Mouse (Mus musculus) mouse embryonic stem cell (cell line): Measurements from ENCODE around the gene Foxl1.

Experiments used
- in situ Hi-C, 2 experiments: fragments of 300-500 bp; cut with MboI; formaldehyde crosslinking; loops; 1 replicate in 1 of 2; 3 replicates in 1 of 2; pipeline ENCODE4 v1.14.3; 2019 to 2020; ENCODE audit warnings: low sequenced_read_pairs in 2 of 2, low pct_unique_long_range_greater_than_20kb in 1 of 2, mixed read lengths in 1 of 2; ENCODE audit not compliant: unreplicated experiment in 1 of 2

Foxl1 gene

DNA sequence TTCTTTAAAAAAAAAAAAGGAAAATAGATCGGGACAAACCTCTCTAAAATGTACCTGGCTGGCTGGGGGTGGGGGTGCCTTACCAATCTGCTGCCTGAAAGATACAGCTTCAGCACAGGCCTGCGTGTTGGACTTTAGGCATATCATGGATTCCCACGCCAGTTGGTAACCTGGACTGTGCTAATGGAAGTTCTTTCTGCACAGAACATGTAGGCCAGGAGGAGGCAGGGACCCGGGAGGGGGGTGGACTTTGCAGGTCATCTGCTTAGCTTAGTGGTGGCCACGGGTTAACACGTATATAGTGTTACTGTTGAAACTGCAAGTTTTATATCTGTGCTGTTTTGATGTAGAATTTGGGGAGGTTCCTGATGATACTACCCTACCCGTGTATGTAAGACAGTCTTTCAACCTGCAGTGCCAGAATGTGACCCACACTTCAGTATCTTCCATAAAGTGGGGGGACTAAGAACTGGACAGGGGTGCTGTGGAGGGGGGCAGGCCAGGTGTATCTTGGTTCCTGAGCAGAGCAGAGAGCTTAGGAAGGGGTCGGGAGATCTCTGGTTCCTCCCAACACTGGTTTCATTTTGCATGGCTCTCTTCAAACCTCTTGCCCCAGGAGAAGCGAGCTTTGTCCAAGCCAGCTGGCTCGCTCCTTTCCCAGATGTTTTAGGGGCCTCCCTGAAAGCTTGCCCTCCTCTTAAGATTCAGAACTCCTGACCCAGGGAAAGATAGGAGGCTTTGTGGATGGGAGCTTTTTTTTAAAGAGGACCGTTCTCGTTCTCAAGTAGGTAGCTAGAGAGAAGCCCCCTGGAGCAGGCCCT is 7.9 kb upstream of the Foxl1 start:
- in situ Hi-C loops = loop anchor here in 1 of 2 experiments (5.0 to 10.0 kb wide), 2 partner anchors 38 to 405 kb away; partner anchors contain the start of gene Foxf1

DNA sequence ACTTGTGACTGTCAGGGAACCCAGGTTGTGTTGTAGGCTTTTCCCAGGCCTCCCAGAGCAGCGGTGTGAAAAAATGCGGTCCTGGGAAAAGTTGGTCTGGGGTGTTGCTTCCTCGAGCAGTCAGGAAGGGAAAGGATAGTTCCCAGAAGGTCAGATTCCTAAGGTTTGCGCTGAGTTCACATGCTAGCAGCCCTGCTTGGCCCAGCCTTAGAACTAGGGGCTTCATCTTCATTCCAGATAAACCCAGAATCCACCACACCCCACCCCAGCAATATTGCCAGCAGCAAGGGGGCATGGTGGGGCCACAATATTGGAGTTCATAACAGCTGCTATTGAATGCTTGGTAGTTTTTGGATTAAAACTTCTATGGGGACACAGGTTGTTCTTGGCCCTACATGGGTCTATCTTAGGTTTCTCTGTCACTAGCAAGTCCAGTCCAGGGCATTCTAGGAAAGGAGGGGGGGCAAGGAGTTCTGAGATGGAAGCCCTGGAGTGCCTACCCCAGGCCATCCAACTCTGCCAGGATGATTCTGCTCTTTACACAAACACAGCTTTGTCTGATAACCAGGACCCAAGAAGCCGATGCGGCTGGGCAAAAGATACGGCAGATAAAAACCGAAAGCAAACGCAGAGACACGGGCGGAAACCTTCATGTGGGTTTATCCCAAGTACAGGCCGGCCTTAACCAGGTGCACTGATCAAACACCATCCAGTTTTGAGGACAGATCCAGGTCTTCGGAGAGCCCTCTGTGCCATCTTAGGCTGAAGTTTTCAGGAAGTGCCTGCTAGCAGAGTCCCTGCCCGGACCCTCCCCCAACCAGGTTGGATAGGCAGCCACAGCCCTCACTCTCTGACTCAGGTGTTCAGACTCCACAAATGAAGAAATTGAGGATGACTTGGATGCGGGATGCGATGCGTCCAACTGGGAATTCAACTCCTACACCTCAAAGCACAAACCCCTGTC is 7.0 kb upstream of the Foxl1 start:
- in situ Hi-C loops = no loop called here

DNA sequence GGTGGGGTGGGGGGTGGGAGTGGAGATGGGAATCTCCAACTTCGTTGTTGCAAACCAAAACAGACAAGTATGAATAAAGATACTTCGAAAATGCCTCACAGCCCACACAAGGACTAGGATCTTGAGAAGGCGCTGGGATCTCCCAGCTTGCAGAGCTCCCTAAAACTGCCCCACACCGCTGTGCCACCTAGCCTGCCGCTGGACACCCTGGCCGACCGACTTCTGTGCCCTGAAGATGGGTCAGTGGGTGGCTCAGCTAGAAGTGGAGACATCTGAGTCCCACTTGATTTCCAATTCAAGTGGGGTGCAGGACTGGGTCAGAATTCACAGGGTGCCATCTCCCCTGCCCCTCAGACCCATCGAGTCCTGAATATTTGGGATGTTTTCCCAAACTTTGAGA is 6.0 kb upstream of the Foxl1 start:
- in situ Hi-C loops = no loop called here

DNA sequence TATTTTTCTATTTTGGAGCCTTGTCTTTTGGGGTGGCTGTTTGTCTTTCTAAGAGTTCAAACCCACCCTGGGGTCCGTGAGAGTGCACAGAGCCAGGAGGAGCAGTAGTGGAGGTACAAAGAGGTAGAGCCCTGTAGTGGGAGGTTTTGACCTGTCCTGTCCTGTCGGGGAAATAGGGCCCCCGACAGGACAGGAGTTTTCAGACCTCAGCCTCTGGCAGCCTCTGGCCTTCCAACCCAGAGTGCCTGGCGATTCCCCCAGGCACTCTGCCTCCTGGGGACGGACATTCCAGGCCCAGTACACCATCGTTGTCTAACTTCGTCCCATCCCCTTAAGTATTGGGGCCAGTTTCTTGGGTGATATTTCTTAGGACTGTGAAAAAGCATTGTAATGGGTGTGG is 5.4 kb upstream of the Foxl1 start:
- in situ Hi-C loops = no loop called here

DNA sequence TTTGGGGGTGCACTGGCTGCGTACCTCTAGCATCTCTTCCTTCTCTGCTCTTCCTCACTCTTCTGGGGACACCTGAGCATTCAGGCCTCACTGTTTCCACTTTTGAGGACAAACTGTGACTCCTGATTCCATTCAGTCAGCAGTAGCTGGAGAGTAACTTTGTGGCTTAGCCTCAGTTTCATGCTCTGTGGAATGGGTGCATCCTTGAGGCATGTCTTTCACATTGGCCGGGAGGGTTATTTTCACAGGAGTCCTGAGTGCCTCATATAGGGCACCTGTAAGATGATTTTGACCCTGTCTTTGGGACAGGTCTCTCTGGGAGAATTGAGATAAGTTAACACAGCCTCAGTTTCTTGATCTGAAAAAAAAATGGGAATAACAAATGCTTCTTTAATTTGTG is 4.6 kb upstream of the Foxl1 start:
- in situ Hi-C loops = no loop called here

DNA sequence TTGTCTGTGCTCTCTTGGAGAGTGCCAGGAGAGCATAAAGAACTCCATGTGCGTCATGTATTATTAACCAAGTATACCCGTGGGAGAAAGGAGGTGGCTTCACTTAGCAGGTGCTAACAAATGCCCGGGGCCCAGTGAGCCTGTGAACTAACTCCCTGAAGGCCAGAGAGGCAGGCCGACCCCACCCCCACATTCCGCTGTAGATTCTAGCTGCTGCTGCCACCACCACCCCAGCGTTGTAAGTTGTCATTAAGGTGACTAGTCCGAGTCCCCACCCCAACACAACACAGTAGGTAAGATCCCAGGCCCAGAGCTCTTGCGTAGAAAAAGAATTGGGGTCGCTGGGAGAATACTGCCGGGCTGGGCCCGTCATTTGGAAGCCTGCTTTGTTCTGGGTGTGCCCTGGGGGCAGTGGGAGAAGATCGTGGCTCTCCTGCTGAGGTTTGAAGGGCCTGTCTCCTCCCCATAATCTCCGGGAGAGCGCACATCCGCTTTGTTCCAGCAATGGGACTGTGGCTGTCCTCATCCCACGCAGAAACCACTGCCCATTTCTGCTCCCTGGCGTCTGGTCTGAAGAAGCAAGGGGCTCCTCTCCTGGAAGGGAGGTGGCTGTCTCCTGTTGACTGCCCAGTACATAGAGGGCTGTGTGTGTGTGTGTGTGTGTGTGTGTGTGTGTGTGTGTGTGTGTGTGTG is 3.0 kb upstream of the Foxl1 start:
- in situ Hi-C loops = loop anchor here in 1 of 2 experiments (25.0 kb wide), 1 partner anchor 613 kb away; the partner anchor contains the start of gene Jph3

DNA sequence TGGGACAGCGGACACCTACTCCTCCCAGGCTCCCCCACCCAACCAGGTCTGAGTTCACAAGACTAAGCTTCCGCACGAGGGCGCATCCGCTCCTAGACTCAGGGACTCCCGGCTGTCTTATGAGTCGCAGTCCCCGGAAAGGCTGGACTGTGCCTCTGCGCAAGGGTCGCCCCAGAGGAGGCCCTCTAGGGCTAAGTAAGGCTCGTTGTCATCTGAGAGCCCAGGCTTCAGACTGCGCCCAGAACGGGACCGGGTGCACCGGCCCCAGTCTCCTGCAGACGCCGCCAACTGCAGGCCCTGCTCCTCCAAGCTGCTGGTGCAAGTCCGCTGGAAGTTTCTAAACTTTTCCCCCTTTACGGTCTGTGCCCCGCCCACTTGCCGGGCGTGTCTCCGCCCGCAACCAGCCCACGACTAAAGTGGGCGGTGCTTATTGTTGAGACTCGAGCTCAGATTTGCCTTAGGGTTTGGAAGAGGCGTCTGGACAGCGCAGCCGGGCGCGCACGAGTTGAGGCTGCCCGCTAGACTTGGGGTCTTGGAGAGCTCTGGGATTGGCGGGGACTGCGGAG is 2.3 kb upstream of the Foxl1 start:
- in situ Hi-C loops = loop anchor here in 1 of 2 experiments (25.0 kb wide), 1 partner anchor 612 kb away; the partner anchor contains the start of gene Jph3

DNA sequence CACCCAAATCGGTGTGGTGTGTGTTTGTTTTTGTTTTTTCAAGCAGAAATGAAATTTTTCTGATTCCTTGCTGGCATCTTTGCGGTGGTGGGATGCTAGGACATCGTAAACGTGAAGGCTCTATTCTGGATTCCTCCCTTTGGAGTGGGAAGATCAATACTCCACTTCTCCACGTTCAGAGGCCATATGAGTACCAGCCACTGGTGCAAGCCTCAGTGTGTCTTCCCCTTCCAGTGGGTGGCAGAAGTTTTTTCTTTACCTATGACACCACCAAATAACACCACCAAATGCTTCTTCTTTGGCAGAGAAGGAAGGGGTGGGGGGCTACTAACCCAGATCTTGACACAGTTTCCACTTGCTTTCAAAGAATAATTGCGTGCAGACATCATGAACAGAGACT is 1.5 kb upstream of the Foxl1 start:
- in situ Hi-C loops = loop anchor here in 1 of 2 experiments (25.0 kb wide), 1 partner anchor 611 kb away; the partner anchor contains the start of gene Jph3

DNA sequence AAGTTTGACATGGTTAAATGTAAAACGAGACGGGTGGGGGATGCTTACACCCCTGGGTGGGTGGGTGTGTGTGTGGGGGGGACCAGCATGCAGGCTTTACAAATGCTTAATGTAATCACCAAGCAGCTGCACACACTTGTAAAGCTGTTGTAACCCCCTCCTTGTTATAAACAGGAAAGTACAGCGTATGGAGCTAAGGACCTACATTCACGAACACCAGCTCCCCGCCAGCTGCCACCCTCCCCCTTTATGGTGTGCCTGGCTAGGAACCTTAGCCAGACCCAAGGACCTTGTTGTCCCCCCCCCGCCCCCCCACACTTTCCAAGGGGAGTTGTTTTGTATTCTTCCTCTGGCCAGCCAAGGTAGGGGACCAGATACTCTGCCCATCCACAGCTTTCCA is 1.0 kb upstream of the Foxl1 start:
- in situ Hi-C loops = loop anchor here in 1 of 2 experiments (25.0 kb wide), 1 partner anchor 611 kb away; the partner anchor contains the start of gene Jph3

DNA sequence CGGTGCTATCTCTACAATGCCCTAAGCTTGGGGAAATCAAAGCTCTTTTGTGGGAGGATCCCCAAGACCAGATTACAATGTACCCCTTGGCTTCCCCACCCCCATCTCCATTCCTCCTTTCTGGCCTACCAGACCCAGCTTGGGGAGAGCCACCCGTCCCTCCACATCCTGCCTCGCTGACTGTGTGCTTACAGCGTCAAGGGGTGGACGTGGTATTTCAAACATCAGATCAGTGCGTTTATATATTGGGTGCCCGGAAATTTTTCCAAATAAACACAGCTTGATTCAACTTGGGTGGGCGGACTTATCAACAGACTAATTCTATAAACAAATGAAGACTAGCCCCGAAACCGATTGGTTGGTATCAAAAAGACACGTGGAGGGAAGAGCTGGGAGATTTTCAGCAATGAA is 444 bp upstream of the Foxl1 start:
- in situ Hi-C loops = loop anchor here in 1 of 2 experiments (25.0 kb wide), 1 partner anchor 610 kb away; the partner anchor contains the start of gene Jph3

DNA sequence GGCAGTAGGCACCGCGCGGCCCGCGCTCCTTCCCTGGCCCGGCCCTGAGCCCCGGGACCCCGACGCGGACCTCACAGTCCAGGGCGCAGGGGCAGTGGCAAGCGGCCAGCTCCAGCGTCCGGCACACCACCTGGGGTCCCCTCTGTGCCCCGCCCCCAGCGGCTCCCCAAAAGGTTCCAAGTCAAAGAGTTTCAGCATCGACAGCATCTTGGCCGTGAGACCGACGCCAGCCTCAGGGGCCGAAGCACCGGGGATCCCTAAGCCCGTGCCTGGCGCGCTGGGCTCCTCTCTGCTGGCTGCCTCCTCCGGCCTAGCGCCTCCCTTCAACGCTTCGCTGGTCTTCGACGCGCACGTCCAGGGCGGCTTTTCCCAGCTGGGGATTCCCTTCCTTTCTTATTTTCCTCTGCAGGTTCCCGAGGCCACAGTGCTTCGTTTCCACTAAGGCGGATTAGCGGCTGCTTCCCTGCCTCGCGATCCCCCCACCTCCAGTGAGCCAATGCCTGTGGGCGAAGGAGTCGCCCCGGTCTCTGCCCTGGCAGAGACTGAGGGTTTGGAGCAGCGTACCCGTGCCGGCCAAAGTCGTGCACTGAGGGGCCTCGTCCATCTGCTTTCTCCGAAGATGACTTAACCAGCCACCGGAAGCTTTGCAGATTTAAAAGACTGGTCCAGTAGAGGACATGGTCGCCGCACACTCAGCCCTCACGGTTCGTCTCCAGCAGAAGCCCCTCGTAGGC is 958 bp downstream of the Foxl1 start:
- in situ Hi-C loops = loop anchor here in 1 of 2 experiments (25.0 kb wide), 1 partner anchor 609 kb away; the partner anchor contains the start of gene Jph3

DNA sequence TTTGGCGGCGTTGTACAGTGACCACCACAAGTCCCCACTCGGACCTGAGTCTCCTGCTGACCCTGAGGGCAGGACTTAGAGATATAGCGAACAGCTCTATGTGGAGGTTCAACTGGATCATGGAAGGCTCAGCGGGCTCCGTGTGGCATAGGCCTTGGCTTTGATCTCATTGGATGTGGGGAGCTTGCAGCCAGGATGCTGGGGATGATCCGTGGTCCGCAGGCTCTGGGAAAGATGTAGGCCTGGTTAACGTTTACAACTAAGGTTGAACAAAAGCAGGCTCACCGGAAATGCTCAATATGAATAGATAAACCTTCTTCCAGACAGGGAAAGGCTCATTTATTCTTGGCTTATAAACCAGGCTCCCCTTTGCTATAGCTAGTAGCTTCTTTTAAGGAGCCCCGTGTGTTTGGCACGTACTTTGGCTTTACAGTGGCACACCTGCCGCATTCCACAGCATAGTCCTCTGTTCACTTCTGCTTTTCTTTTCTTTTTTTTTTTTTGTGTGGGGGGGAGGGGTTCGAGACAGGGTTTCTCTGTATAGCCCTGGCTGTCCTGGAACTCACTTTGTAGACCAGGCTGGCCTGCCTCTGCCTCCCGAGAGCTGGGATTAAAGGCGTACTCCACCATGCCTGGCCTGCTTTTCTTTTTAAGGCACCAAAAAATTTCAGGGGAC is 1.7 kb downstream of the Foxl1 start:
- in situ Hi-C loops = loop anchor here in 1 of 2 experiments (25.0 kb wide), 1 partner anchor 608 kb away; the partner anchor contains the start of gene Jph3

DNA sequence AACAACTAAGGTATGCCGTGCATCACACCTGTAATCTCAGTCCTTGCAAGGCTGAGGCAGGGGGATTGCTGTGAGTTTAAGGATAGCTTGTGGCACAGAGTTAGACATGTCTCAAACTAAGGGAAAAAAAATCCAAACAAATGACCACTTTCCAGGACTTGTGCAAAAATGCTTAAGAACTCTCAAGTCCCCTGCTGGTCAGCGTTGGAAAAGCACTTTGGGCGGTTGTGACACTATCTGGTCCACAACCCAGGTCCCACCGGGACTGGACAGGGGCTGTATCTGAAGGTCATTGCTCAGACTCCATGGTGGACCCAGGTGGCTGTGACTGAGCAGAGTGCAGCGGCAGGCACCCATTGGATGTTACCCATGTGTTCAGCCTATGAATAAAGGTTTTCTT is 2.8 kb downstream of the Foxl1 start:
- in situ Hi-C loops = loop anchor here in 1 of 2 experiments (25.0 kb wide), 1 partner anchor 607 kb away; the partner anchor contains the start of gene Jph3

DNA sequence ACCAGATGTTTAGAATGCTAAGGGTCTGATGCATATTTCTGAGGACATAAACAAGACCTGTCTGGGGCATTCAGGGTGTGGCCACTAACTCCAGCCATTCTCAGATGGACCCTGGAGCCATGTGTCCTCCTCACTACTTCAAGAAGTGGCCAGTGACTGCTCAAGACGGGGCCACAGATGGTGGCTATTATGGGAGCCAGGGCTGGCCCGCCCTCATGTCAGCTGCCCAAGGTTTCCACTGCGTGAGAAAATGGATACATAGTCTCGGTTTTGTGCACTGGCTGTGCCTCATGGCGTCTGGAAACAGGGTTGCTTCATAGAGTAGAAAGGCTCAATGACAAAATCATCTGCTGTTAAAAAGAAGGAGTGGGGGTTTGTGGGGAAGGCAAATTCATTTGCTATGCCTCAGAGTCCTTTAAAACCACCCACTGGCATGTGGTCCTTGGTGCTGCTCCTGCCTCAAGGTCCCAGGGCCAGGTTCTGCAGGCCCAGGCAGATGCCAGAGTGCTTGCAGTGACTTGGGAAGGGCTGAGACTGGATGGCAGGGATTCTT is 5.3 kb downstream of the Foxl1 start:
- in situ Hi-C loops = loop anchor here in 1 of 2 experiments (25.0 kb wide), 1 partner anchor 604 kb away; the partner anchor contains the start of gene Jph3

DNA sequence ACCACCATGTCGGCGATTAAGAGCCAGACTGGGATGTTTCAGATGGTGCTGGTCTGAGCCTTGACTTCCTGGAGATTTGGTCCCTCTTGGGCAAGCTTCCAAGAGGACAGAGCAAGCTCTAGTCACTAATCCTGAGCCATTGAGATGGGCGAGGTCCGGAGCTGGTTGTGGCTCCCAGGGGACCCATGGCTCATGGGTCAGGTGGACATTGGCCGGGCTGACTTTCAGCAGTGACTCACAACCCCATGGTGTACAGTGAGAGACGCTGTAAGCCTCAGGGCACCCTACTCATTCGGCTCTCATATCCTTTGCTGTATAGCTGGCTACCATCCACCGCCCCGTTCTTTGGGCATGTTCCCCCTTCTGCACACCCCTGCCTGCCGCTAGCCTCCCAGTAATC is 6.4 kb downstream of the Foxl1 start:
- in situ Hi-C loops = loop anchor here in 1 of 2 experiments (25.0 kb wide), 1 partner anchor 603 kb away; the partner anchor contains the start of gene Jph3

DNA sequence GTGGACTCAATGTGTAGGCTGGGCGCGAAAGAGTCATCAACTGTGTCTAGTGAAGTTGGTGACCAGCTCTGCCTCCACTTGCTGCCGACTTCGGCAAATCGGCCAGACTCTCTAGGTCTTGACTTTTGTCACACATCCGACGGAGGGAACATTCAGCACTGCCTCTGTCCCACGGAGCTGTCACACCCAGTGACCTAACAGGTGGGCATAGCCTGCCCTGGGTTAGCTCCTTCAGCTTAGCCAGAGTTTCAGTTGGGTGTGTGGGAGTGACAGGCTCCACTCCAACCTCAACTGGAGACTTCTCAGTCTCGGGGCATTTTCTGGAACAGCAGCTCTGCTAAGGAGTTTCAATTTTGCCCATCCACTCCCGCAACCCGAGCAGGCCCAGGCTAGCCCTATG is 6.8 kb downstream of the Foxl1 start:
- in situ Hi-C loops = loop anchor here in 1 of 2 experiments (25.0 kb wide), 1 partner anchor 603 kb away; the partner anchor contains the start of gene Jph3
